Mouse (Mus musculus) liver, postnatal 0 days (tissue): ENCODE data around the gene Pla2r1.

Experiments used
- CTCF ChIP-seq: sonication (generic); IDR thresholded peaks from 2 replicates; pipeline ENCODE4 v1.5.1; 2016; ENCODE audit warnings: antibody characterized with exemption, low read depth
- EP300 ChIP-seq: IDR thresholded peaks from 2 replicates; pipeline ENCODE4 v1.6.1; 2016; ENCODE audit warnings: antibody characterized with exemption, low read depth, mild to moderate bottlenecking

DNA sequence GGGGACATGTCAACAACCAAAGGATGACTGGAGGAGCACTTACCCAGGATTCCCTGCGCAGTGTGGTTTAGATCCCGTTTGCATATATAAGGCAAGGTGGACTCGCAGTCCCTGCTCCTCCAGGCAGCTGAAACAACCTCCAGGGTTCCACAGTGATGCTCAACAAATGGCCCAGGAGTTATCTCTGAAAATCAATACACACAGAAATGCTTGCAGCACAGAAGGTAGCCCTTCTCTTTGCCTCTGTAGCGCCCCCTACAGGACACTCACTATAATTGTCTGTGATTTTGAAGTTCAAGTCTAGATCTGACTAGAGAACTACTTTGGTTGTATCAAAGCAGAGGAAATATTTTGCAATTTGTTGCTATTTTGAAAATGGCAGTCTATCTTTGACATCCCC lies 38.2 kb downstream of the Pla2r1 start:
- TF ChIP-seq EP300 (no peak), CTCF (peak; percentile 51)
